Mouse (Mus musculus): Measurements from ENCODE around the gene Scgb1a1. TPM values are rescaled to one million over a fixed set of nuclear protein-coding genes. Genes with fewer than 3 reads are reported as not detected.
A peak's percentile ranks its signal among the peaks of the same experiment; 100 is the strongest.
"Not testable (repeated sequence)": the region's sequence is repeated elsewhere in the genome, so short reads cannot be mapped to it uniquely, and the experiment has no call there.

The Scgb1a1 gene
- polyA plus RNA-seq, 1 experiment, result 0.44 TPM

GRCm38 (mm10) chr19:9070316-9070715 lies 17.4 kb downstream of the Scgb1a1 start:
- no peak for DNase-seq (ENCODE audit: extremely low spot score in 1 of 2, low spot score in 1 of 2)

- DNase-seq (ENCODE audit: extremely low spot score in 1 of 2, low spot score in 1 of 2), result peak in 1 of 2 experiments; percentile 56
Measured at GRCm38 (mm10) chr19:9069687-9070307, 18.0 kb downstream of the Scgb1a1 start.

DNA sequence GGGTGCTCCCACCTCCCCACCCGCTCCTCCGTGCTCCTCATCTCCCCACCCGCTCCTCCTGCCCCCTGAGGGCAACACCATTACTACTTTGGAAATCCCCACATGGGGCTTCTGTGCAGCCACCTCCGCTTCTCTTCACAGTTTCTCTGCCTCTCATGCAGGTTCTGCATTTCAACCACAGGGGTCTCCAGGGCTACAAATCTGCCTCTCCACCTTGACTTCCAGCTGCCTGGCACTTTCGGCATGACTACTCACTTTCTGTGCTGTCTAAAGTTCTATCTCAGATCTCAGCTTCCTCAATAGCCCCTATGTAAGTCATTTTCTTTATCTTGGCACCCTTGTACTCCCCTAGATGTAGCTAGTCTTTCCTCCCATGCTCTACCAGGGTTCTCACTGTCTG lies 20.5 kb downstream of the Scgb1a1 start:
- no peak for DNase-seq (ENCODE audit: extremely low spot score in 1 of 2, low spot score in 1 of 2)

- DNase-seq (ENCODE audit: extremely low spot score in 1 of 2, low spot score in 1 of 2), result peak; percentile 27 to 56
Measured at GRCm38 (mm10) chr19:9065621-9066561, 21.9 kb downstream of the Scgb1a1 start.

DNA sequence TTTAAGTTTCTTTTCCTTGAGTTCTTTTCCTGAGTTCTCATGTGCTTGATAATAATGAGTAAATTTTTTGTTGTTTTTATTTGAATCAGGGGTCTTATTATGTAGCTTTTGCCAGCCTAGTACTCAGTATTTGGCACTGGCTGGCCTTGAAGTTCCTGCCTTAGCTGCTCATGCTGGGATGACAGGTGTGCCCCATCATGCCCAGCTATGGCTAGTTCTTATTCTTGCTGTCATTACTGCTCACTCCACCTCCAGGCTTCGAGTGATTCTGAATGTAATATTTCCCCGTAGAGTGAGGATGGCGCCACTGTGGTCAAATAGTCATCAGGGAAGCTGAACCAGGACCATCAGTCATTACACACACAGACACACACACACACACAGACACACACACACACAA lies 23.9 kb downstream of the Scgb1a1 start:
- no peak for DNase-seq (ENCODE audit: extremely low spot score in 1 of 2, low spot score in 1 of 2)

DNA sequence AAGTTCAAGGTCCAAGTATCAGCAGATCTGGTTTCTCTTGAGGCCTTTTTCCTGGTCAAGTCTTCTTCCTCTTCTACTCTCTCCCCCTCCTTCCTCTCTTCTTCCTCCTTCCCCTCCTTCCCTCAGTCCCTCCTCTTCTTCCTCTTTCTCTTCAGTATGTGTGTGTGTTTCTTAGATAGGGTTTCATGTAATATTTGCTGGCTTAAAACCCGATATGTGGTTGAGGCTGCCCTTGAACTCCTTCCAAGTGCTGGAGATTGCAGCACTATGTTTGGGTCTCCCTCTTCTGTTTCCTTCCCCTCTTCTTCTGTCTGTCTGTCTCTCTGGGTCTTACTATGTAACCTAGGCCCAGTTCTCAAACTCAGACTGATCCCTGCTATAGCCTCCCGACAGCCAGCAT lies 24.9 kb downstream of the Scgb1a1 start:
- DNase-seq (ENCODE audit: extremely low spot score in 1 of 2, low spot score in 1 of 2), result no peak

DNA sequence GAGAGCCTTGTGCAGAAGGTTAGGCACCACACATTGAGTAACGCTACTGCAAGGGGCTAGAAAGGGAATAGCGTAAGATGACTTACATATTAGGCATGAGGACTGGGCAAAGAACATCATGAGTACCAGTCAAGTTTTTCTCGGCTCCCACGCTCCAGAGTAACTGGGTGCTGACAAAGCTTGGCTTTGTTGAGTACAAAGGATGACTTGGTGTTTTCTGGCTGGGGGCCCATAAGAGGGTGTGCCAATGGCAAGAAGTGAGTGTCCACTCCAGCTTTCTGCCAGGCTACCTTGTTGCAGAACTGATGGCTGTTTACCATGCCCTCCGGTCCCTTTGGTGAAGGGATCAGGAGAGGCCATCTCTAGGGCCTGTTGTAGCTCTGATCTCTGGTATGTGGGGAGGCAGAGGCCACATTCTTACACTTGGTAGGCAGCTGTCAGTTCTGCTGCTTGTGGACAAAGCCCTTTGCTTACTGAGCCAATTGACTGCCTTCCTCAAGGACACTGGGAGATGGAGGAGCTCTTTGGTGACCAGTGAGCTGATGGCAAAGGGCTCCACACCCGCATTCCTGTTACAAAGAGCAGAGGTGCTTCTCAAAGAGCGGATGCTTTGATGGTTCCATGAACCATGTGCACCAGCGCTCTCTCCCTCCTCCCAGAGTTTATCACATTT lies 26.4 kb downstream of the Scgb1a1 start:
- DNase-seq (ENCODE audit: extremely low spot score in 1 of 2, low spot score in 1 of 2), result no peak

DNA sequence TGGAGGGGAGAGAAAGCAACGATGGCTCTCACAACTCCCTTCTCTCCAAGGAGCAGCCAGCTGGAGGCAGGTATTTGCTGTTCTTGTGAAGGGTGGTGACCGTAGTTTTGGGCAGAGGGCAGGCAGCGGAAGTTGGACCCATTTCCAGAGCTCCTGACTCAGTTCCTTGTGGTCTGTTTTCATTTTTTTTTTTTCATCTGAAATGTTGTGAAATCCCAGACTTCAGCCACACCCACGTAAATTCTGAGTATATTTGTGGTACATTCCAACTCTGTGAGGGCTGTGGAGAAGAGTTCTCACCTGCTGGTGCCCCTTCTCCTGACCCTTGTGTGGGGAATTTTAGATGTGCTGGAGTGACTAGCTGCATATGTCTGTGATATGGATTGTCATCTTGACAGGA lies 27.7 kb downstream of the Scgb1a1 start:
- DNase-seq (ENCODE audit: extremely low spot score in 1 of 2, low spot score in 1 of 2), result no peak

- no peak for DNase-seq (ENCODE audit: extremely low spot score in 1 of 2, low spot score in 1 of 2)
Measured at GRCm38 (mm10) chr19:9059391-9059790, 28.4 kb downstream of the Scgb1a1 start.

GRCm38 (mm10) chr19:9058944-9059343 lies 28.8 kb downstream of the Scgb1a1 start:
- no peak for DNase-seq (ENCODE audit: extremely low spot score in 1 of 2, low spot score in 1 of 2)

DNA sequence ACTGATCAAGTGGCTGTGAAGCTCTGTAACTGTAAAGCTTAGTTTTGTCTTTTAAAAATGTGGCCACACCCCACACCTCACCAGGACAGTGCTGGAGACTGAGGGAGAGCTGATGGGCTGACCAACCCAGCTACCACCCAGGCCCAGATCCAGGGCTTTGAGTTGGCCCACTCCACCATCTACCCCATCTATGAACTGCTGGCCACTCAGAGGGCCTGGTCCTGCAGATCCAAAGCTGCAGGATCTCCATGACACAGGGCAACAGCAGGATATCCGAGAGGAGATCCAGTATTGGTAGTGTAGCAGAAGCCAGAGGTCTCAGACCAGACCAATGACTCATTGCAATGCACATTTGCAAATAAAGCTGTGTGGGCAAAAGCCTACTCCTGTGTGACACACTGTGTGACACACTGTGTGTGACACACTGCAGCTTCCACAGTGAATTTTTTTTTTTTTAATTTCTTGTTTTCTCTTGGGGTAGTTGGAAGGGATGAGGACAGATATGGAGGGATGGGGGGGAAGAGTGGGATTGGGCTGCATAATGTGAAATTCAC lies 29.4 kb downstream of the Scgb1a1 start:
- no peak for DNase-seq (ENCODE audit: extremely low spot score in 1 of 2, low spot score in 1 of 2)

GRCm38 (mm10) chr19:9057679-9058078 lies 30.1 kb downstream of the Scgb1a1 start:
- no peak for DNase-seq (ENCODE audit: extremely low spot score in 1 of 2, low spot score in 1 of 2)

DNA sequence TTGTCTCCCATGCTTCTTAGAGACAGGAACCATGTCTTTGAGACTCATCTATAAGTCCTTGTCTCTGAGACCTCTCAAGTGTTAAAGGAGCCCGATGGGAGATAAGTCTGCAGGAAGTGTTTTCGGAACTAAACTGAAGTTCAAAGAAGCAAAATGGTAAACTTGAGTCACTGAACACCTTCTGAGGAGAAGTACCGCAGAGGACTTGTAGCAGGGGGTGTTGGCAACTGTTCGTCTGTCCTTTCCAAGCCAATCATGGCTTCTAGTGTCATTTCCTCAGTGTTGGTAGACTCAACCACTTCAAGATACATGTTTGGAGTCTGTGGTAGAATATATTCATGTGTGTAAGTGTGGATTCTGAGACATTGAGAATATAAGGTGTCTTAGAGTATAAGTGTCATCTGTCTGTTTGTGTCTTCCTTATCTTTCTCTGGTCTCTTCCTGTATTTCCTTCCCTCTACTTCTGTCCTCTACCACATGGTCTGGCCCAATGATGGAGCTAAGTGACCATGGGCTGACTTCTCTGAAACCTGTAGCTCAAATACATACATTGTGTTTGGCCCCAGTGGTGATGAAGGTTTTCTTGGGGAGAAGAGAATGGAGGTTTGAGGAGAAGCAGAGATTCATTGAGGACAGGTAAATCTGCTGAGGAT lies 31.9 kb downstream of the Scgb1a1 start:
- no peak for DNase-seq (ENCODE audit: extremely low spot score in 1 of 2, low spot score in 1 of 2)

DNA sequence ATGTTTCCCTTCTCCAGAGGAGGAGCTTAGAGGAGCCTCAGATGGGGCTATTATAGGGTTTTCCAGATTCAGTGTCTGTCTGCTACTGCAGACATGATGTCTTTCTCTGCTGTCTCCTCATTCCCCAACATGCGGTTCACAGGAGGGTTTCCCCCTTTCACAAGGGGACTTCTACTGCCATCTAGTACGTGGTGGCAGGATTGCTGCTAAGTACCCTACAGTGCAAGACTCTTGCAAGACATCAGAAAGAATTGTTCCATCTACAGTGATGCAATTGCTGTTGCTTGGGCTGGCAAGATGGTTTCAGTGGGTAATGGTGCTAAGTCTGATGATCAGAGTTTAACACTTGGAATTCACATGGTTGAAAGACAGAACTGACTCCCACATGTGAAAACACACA lies 32.6 kb downstream of the Scgb1a1 start:
- DNase-seq (ENCODE audit: extremely low spot score in 1 of 2, low spot score in 1 of 2), result no peak

- no peak for DNase-seq (ENCODE audit: extremely low spot score in 1 of 2, low spot score in 1 of 2)
Measured at GRCm38 (mm10) chr19:9052803-9053431, 34.8 kb downstream of the Scgb1a1 start.

DNA sequence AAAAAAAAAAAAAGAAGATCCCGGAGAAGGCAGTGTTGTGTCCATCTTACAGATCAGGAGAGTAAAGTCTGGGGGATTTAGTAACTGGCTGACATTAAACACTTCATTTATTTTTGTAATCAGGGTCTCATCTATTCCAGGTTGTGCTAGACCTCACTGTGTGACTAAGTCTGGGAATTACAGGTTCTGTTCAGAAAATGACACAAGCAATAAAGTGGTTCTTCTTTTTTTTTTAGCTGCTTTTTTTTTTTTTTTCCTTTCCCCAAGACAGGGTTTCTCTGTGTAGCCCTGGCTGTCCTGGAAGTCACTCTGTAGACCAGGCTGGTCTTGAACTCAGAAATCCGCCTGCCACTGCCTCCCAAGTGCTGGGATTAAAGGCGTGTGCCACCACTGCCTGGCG lies 35.8 kb downstream of the Scgb1a1 start:
- not testable (repeated sequence) for DNase-seq (ENCODE audit: extremely low spot score in 1 of 2, low spot score in 1 of 2)

DNA sequence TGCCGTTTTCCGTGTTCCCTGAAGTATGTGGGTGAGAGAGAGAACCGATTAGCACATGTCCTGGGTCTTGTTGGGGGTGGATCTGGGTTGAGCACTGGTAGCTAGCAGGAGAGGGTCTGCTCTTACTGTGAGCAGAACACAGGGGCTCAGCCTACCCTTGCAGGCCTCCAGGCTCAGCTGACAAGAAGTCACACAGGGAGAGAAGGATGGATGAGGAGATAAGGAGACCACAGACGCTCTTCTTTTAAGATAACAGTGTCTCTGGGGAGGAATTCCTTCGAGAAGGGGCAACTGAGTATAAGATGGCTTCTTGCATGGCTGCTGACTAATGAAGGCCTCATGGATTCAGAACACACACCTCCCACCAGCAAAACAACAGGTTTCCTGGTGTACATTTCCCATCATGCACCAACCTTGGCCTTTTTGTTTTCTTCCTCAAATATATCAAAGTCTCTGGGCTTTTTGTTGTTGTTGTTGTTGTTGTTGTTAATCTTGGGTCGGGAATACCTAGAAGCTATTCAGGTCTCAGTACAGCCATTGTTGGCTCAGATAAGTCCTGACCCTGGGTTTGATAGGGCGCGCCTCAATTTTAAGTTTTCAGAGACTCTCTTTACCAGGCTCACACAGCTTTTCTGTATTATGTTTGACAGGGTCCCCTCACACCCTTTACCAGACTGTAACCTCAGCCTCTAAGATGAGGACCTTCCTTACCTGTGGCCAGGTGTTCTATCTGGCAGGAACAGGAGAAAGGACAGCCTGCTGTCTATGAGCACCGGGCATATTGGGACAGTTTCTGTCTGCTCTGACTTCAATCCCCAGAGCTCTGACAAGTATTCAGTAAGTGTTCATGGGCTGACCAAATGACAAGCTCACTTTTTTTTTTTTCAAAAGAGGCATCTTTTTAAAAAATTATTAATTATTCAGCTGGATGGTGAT lies 37.2 kb downstream of the Scgb1a1 start:
- DNase-seq (ENCODE audit: extremely low spot score in 1 of 2, low spot score in 1 of 2), result no peak

DNA sequence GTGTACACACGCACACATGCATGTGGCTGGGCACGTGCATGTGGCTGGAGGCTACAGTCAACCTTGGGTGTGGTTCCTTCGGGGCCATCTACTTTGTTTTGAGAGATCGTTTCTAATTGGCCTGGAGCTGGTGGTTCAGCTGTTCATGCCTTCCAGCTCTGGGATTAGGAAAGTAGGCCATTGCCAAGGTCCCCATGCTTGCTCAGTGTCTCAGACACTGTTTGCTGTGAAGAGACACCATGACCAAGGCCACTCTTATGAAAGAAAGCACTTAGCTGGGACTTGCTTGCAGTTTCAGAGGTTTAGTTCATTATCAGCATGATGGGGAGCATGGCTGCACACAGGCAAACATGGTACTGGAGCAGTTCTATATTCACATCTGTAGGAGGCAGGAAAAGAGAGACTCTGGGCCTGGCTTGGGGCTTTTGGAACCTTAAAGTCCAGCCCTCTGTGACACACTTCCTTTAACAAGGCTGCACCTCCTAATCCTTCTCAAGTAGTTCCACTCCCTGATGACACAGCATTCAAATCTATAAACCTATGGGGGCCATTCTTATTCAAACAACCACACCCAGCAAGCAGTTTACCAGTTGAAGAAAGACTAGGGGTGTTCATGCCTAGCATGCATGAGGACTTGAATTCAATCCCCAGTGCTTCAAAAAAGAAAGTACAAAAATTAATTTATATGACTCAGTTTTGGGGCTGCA lies 38.6 kb downstream of the Scgb1a1 start:
- no peak for DNase-seq (ENCODE audit: extremely low spot score in 1 of 2, low spot score in 1 of 2)

Data from frontal cortex, adult 2 months (tissue).